Mouse (Mus musculus) NIH3T3 (cell line): ENCODE measurements at regions not wholly inside any gene's neighbourhood (a gene's known extent, or its start where the extent isn't known, plus 50 kb on each side); places are given as distances from the start of the nearest gene placed in this dataset.

ENCODE experiments used
- DNase-seq: peaks from one replicate; pipeline ENCODE4 v3.0.0-alpha.2; 2012; ENCODE audit warnings: low read depth

GRCm38 (mm10) chr1:15155046-15155445 lies 938.1 kb downstream of the 4930444P10Rik start:
- no peak for DNase-seq

GRCm38 (mm10) chr1:15153952-15154351 lies 939.2 kb downstream of the 4930444P10Rik start:
- DNase-seq: no peak

GRCm38 (mm10) chr1:15143922-15144591 lies 949.1 kb downstream of the 4930444P10Rik start:
- DNase-seq: no peak

- no peak for DNase-seq
Observed at GRCm38 (mm10) chr1:15118462-15118861, 974.7 kb downstream of the 4930444P10Rik start.

GRCm38 (mm10) chr1:15111420-15111819 lies 981.7 kb downstream of the 4930444P10Rik start:
- no peak for DNase-seq

GRCm38 (mm10) chr1:15070331-15070730 lies 1022.8 kb downstream of the 4930444P10Rik start:
- DNase-seq: no peak

- DNase-seq: no peak
Observed at GRCm38 (mm10) chr1:15034047-15034446, 1059.1 kb downstream of the 4930444P10Rik start.

GRCm38 (mm10) chr1:15018460-15018779 lies 1074.7 kb downstream of the 4930444P10Rik start:
- no peak for DNase-seq

GRCm38 (mm10) chr1:15017689-15018459 lies 1075.3 kb downstream of the 4930444P10Rik start:
- DNase-seq: no peak

- DNase-seq: peak; percentile 60
Observed at GRCm38 (mm10) chr1:15007663-15008344, 1085.3 kb downstream of the 4930444P10Rik start.

GRCm38 (mm10) chr1:14995348-14995747 lies 1097.8 kb downstream of the 4930444P10Rik start:
- no peak for DNase-seq

- no peak for DNase-seq
Observed at GRCm38 (mm10) chr1:14980093-14980711, 1112.9 kb downstream of the 4930444P10Rik start.
